Mouse (Mus musculus) myocyte (in vitro differentiated cells): ENCODE data around the gene Tpra1. TPM values are rescaled to one million over a fixed set of nuclear protein-coding genes. Genes with fewer than 3 reads are reported as not detected.
A peak's percentile ranks its signal among the peaks of the same experiment; 100 is the strongest.

ENCODE experiments used
- H3K27me3 ChIP-seq: one replicate; pipeline ENCODE4 v1.6.1; 2011; ENCODE audit not compliant: control insufficient read depth, insufficient read depth, insufficient read length
- H3K36me3 ChIP-seq: one replicate; pipeline ENCODE4 v1.6.1; 2011; ENCODE audit not compliant: control insufficient read depth, insufficient read depth
- H3K4me2 ChIP-seq: one replicate; pipeline ENCODE4 v1.6.1; 2011; ENCODE audit warnings: low read depth, control low read depth
- H3K4me3 ChIP-seq: one replicate; pipeline ENCODE4 v1.5.1; 2011; ENCODE audit warnings: mild to moderate bottlenecking, control low read depth, moderate library complexity
- H3K79me2 ChIP-seq: one replicate; pipeline ENCODE4 v1.6.1; 2011; ENCODE audit not compliant: control insufficient read depth, insufficient read depth
- H3ac ChIP-seq: one replicate; pipeline ENCODE4 v1.6.1; 2011; ENCODE audit not compliant: control insufficient read depth, insufficient read length
- CEBPB ChIP-seq: IDR thresholded peaks from 2 replicates; pipeline ENCODE4 v1.6.1; 2011; ENCODE audit warnings: mild to moderate bottlenecking, moderate library complexity; ENCODE audit not compliant: poor library complexity, insufficient read depth, severe bottlenecking
- E2F4 ChIP-seq: IDR thresholded peaks from one replicate; pipeline ENCODE4 v1.6.1; 2011; ENCODE audit warnings: mild to moderate bottlenecking, control low read depth, moderate library complexity; ENCODE audit not compliant: insufficient read depth
- MAX ChIP-seq: IDR thresholded peaks from one replicate; pipeline ENCODE4 v1.6.1; 2011; ENCODE audit warnings: low read depth, mild to moderate bottlenecking, control low read depth
- MYOD1 ChIP-seq, 3 experiments: IDR thresholded peaks; one replicate each; pipeline ENCODE4 v1.6.1; 2011; ENCODE audit warnings: control low read depth in 2 of 3, low read depth in 2 of 3, mild to moderate bottlenecking in 2 of 3, moderate library complexity in 1 of 3; ENCODE audit not compliant: insufficient read length in 2 of 3, control insufficient read depth in 1 of 3
- MYOG ChIP-seq, 3 experiments: IDR thresholded peaks; one replicate each; pipeline ENCODE4 v1.6.1; 2011; ENCODE audit warnings: control low read depth in 2 of 3, low read depth in 2 of 3, mild to moderate bottlenecking in 2 of 3; ENCODE audit not compliant: insufficient read length in 2 of 3, control insufficient read depth in 1 of 3, insufficient read depth in 1 of 3
- POLR2A ChIP-seq: IDR thresholded peaks from one replicate; pipeline ENCODE4 v1.6.1; 2011; ENCODE audit warnings: low read depth, mild to moderate bottlenecking, control low read depth, moderate library complexity; ENCODE audit not compliant: insufficient read length
- POLR2AphosphoS2 ChIP-seq: IDR thresholded peaks from one replicate; pipeline ENCODE4 v1.6.1; 2011; ENCODE audit warnings: low read depth, control low read depth; ENCODE audit not compliant: insufficient read length
- REST ChIP-seq: IDR thresholded peaks from one replicate; pipeline ENCODE4 v1.6.1; 2011; ENCODE audit warnings: mild to moderate bottlenecking, control low read depth, moderate library complexity; ENCODE audit not compliant: insufficient read depth, insufficient read length
- SRF ChIP-seq: IDR thresholded peaks from one replicate; pipeline ENCODE4 v1.6.1; 2011; ENCODE audit warnings: low read depth; ENCODE audit not compliant: control insufficient read depth, insufficient read length
- TCF12 ChIP-seq: IDR thresholded peaks from one replicate; pipeline ENCODE4 v1.6.1; 2011; ENCODE audit warnings: mild to moderate bottlenecking, control low read depth; ENCODE audit not compliant: poor library complexity, insufficient read depth, severe bottlenecking
- TCF3 ChIP-seq: IDR thresholded peaks from one replicate; pipeline ENCODE4 v1.6.1; 2011; ENCODE audit warnings: low read depth, control low read depth; ENCODE audit not compliant: insufficient read length
- USF1 ChIP-seq: IDR thresholded peaks from one replicate; pipeline ENCODE4 v1.6.1; 2011; ENCODE audit warnings: low read depth, mild to moderate bottlenecking, control low read depth, moderate library complexity
- polyA plus RNA-seq: library from polyadenylated mRNA; unstranded; fragments of >200 nt; fragmentation: generic; extraction: Trizol; gene quantifications from one replicate; pipeline ENCODE4 v1.2.1, GENCODE M21; 2012; ENCODE audit warnings: missing spikeins

Gene Tpra1
- polyA plus RNA-seq, 1 experiment: 27.3 TPM

DNA sequence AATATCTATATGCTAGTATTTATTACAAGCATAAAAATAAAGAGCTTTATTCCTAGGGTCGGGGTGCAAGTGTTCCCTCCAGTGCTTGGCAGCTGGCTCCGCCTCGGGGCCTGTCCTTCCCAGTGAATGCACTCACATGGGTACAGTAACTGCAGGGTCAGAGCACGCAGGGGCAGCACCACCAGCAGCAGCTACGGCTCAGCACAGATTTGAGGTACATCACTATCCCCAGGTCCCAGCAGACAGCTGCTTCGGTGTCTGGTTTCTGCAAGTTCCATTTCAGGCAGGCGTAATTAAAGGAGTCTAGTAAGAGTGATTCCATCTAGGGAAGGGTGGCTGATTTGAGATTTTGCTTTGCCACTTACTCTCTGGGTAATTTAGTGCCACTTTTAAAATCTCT, 43.7 kb upstream of the Tpra1 start:
- Histone ChIP-seq H3K36me3 (no peaks in the 10 kb centered on the region), H3ac (no peak overlapping the region), H3K4me3 (no peak overlapping the region), H3K79me2 (no peaks in the 10 kb centered on the region), H3K27me3 (no peaks in the 10 kb centered on the region), H3K4me2 (peak overlapping the region; percentile 36)
- TF ChIP-seq MYOG (IDR thresholded peaks at IDR 0.05; ENCODE audit: control insufficient read depth in 1 of 3, insufficient read depth in 1 of 3, insufficient read length in 2 of 3, low read depth in 2 of 3): peak; percentile 51 to 79 (median 68)
- no peak for TF ChIP-seq TCF12
- peak in 2 of 3 experiments; percentile 58 to 72 for TF ChIP-seq MYOD1 (IDR thresholded peaks at IDR 0.05; ENCODE audit: control insufficient read depth in 1 of 3, insufficient read length in 2 of 3, low read depth in 2 of 3)
- peak; percentile 20 for TF ChIP-seq SRF

DNA sequence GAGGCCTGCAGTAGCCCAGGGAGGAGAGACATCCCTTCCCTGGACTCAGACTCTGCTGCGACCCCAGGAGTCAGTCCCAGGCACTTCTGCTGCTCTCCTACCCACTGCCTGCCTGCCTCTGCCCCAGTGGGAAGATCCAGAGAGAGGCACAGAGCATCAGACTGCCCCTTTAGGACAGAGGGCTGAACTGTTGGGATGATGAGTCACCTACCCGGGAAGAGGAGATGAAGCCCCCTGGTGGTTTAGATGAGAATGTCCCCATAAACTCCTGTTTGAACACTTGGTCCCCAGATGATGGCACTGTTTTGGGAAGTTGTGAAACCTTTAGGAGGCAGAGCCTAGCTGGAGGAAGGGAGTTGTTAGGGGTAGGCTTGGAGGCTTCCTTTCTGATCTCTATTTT, 41.1 kb upstream of the Tpra1 start:
- H3K4me3 ChIP-seq: no peak overlapping the region

DNA sequence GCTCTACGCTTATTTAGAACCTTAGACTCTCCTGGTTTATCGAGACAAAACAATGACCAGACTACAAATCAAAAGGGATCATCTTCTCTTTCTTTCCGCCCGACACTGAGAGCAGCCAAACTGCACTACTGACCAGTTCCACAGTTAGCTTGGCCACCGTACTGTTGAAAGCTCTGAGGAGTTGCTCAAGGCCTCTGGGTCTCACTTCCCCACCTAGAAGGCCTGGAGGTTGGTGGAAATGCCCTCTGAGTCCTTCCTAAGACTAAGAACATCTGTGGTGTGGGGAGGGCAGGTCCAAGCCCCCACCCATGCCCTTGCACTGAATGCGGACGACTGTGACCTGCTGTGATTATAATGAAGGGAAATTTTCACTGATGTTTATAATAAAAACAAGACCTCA, 36.3 kb upstream of the Tpra1 start:
- H3K79me2 ChIP-seq: no peaks in the 10 kb centered on the region
- H3K27me3 ChIP-seq: no peaks in the 10 kb centered on the region
- H3K4me3 ChIP-seq: no peak overlapping the region

More for the DNA sequence above, 41.1 kb upstream of the Tpra1 start:
- H3K36me3 ChIP-seq: no peaks in the 10 kb centered on the region
- TF ChIP-seq CEBPB (no peak), MAX (no peak), TCF3 (no peak), USF1 (no peak), POLR2AphosphoS2 (no peak), MYOG (IDR thresholded peaks at IDR 0.05; ENCODE audit: control insufficient read depth in 1 of 3, insufficient read depth in 1 of 3, insufficient read length in 2 of 3, low read depth in 2 of 3) (no peak)
- H3K4me2 ChIP-seq: no peak overlapping the region
- H3K79me2 ChIP-seq: no peaks in the 10 kb centered on the region
- H3K27me3 ChIP-seq: no peaks in the 10 kb centered on the region
- H3ac ChIP-seq: no peak overlapping the region

DNA sequence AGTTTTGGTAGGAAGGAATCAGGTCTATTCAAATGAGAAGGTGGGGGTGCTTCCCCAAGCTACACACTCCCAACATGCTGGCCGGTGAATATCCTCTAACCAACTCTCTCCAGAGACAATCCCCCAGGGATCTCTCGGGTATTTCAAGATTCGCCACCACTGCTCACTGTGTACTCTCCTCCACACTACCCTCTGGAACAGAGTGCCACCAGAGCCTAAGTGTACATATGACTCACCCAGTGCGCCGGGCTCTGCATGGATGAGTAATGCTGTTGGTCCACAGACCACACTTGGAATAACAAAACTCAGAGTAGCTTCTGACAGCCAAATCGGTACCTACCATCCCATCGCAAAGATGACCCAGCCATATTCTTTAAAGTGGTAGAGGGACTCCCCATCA, 32.6 kb upstream of the Tpra1 start:
- no peak overlapping the region for H3K4me3 ChIP-seq
- no peaks in the 10 kb centered on the region for H3K36me3 ChIP-seq
- H3K79me2 ChIP-seq: no peaks in the 10 kb centered on the region
- no peak for TF ChIP-seq POLR2AphosphoS2
- TF ChIP-seq SRF: no peak
- TF ChIP-seq USF1: no peak
- TF ChIP-seq MYOD1 (IDR thresholded peaks at IDR 0.05; ENCODE audit: control insufficient read depth in 1 of 3, insufficient read length in 2 of 3, low read depth in 2 of 3): no peak
- no peak for TF ChIP-seq E2F4
- TF ChIP-seq TCF3: no peak
- no peak for TF ChIP-seq POLR2A
- no peak for TF ChIP-seq MYOG (IDR thresholded peaks at IDR 0.05; ENCODE audit: control insufficient read depth in 1 of 3, insufficient read depth in 1 of 3, insufficient read length in 2 of 3, low read depth in 2 of 3)
- no peak for TF ChIP-seq CEBPB
- H3ac ChIP-seq: no peak overlapping the region
- H3K27me3 ChIP-seq: peaks cover 10% of the 10 kb centered on the region
- peak overlapping the region; percentile 59 for H3K4me2 ChIP-seq

More for the DNA sequence above, 36.3 kb upstream of the Tpra1 start:
- TF ChIP-seq USF1 (no peak), TCF3 (no peak), TCF12 (no peak), MAX (no peak)
- no peaks in the 10 kb centered on the region for H3K36me3 ChIP-seq
- H3ac ChIP-seq: no peak overlapping the region
- no peak overlapping the region for H3K4me2 ChIP-seq

DNA sequence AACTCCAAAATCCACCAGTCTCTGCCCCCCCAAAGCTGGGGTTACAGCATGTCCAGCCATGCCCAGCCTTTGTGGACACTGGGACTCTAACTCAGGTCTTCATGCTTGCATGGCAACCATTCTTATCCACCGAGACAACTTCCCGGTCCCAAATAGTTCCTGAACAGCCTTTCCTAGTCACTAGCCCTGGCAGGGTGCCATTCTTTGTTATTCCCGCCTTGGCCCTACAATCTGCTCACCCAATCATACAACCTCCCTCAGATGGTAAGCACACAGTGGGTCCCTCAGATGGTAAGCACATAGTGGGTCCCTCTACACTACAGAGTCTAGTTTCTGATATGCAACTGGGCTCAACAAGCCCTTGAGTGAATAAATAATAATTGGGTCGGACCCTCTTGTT, 31.5 kb upstream of the Tpra1 start:
- TF ChIP-seq REST (no peak), SRF (no peak), MYOG (IDR thresholded peaks at IDR 0.05; ENCODE audit: control insufficient read depth in 1 of 3, insufficient read depth in 1 of 3, insufficient read length in 2 of 3, low read depth in 2 of 3) (no peak), TCF12 (no peak), MAX (no peak), POLR2A (no peak), TCF3 (no peak), USF1 (no peak), CEBPB (no peak), MYOD1 (IDR thresholded peaks at IDR 0.05; ENCODE audit: control insufficient read depth in 1 of 3, insufficient read length in 2 of 3, low read depth in 2 of 3) (no peak), E2F4 (no peak), POLR2AphosphoS2 (no peak)
- Histone ChIP-seq H3K27me3 (peaks cover 18% of the 10 kb centered on the region), H3K79me2 (no peaks in the 10 kb centered on the region), H3K4me3 (no peak overlapping the region), H3ac (no peak overlapping the region), H3K36me3 (no peaks in the 10 kb centered on the region), H3K4me2 (no peak overlapping the region)
